Mouse (Mus musculus) MEL-GATA-1-ER (cell line): ENCODE data around the gene Ptcd1.
A peak's percentile ranks its signal among the peaks of the same experiment; 100 is the strongest.
"Not testable (repeated sequence)": the region's sequence is repeated elsewhere in the genome, so short reads cannot be mapped to it uniquely, and the experiment has no call there.

Experiments
- DNase-seq: peaks from one replicate; pipeline ENCODE4 v3.0.0-alpha.2; 2012; ENCODE audit warnings: low read depth; ENCODE audit errors: extremely low read depth

Gene Ptcd1

GRCm38 (mm10) chr5:145165184-145165583 lies 1.7 kb downstream of the Ptcd1 start:
- DNase-seq, result no peak

- DNase-seq, result no peak
Measured at GRCm38 (mm10) chr5:145164710-145165109, 2.2 kb downstream of the Ptcd1 start.

- no peak for DNase-seq
Measured at GRCm38 (mm10) chr5:145161361-145161760, 5.5 kb downstream of the Ptcd1 start.

- DNase-seq, result peak; percentile 46
Measured at GRCm38 (mm10) chr5:145152690-145153089, 14.2 kb downstream of the Ptcd1 start.

- DNase-seq, result peak; percentile 17
Measured at GRCm38 (mm10) chr5:145149294-145149693, 17.6 kb downstream of the Ptcd1 start.

GRCm38 (mm10) chr5:145147748-145148147 lies 19.2 kb downstream of the Ptcd1 start:
- no peak for DNase-seq

- no peak for DNase-seq
Measured at GRCm38 (mm10) chr5:145140611-145141010, 26.3 kb downstream of the Ptcd1 start.

GRCm38 (mm10) chr5:145139571-145140519 lies 27.1 kb downstream of the Ptcd1 start, which contains the start of the genes Pdap1 and Bud31:
Gene Pdap1 (minus strand): TSS chr5:145140238.
Gene Bud31 (plus strand): TSS chr5:145140362.
- peak; percentile 70 for DNase-seq

- no peak for DNase-seq
Measured at GRCm38 (mm10) chr5:145138836-145139235, 28.1 kb downstream of the Ptcd1 start.

- DNase-seq, result not testable (repeated sequence)
Measured at GRCm38 (mm10) chr5:145133275-145133674, 33.6 kb downstream of the Ptcd1 start.

GRCm38 (mm10) chr5:145130995-145131394 lies 35.9 kb downstream of the Ptcd1 start:
- no peak for DNase-seq

- DNase-seq, result no peak
Measured at GRCm38 (mm10) chr5:145130191-145130590, 36.7 kb downstream of the Ptcd1 start.

- DNase-seq, result not testable (repeated sequence)
Measured at GRCm38 (mm10) chr5:145129773-145130172, 37.1 kb downstream of the Ptcd1 start.

GRCm38 (mm10) chr5:145129124-145129523 lies 37.8 kb downstream of the Ptcd1 start:
- DNase-seq, result no peak

GRCm38 (mm10) chr5:145126580-145126979 lies 40.3 kb downstream of the Ptcd1 start:
- DNase-seq, result no peak

GRCm38 (mm10) chr5:145123396-145123795 lies 43.5 kb downstream of the Ptcd1 start:
- no peak for DNase-seq

GRCm38 (mm10) chr5:145120921-145121320 lies 46.0 kb downstream of the Ptcd1 start:
- DNase-seq, result no peak

GRCm38 (mm10) chr5:145119385-145119784 lies 47.5 kb downstream of the Ptcd1 start:
- DNase-seq, result no peak

GRCm38 (mm10) chr5:145118461-145118860 lies 48.4 kb downstream of the Ptcd1 start:
- DNase-seq, result no peak

GRCm38 (mm10) chr5:145118005-145118404 lies 48.9 kb downstream of the Ptcd1 start:
- no peak for DNase-seq

- peak; percentile 39 for DNase-seq
Measured at GRCm38 (mm10) chr5:145116916-145117315, 50.0 kb downstream of the Ptcd1 start.

- DNase-seq, result peak; percentile 92
Measured at GRCm38 (mm10) chr5:145116316-145116715, 50.6 kb downstream of the Ptcd1 start.

- peak; percentile 14 for DNase-seq
Measured at GRCm38 (mm10) chr5:145115736-145116135, 51.2 kb downstream of the Ptcd1 start.
